Mouse (Mus musculus): Measurements from ENCODE around the gene Pigh. TPM values are rescaled to one million over a fixed set of nuclear protein-coding genes. Genes with fewer than 3 reads are reported as not detected.
A peak's percentile ranks its signal among the peaks of the same experiment; 100 is the strongest.

Gene Pigh
- total RNA-seq (2014; fragmentation: Nextera tagmentation) (60.1 and 64.8 TPM in 2 replicates), total RNA-seq (2017) (47.0 and 47.3 TPM in 2 replicates), polyA plus RNA-seq (2012) (14.7 and 17.0 TPM in 2 replicates)

DNA sequence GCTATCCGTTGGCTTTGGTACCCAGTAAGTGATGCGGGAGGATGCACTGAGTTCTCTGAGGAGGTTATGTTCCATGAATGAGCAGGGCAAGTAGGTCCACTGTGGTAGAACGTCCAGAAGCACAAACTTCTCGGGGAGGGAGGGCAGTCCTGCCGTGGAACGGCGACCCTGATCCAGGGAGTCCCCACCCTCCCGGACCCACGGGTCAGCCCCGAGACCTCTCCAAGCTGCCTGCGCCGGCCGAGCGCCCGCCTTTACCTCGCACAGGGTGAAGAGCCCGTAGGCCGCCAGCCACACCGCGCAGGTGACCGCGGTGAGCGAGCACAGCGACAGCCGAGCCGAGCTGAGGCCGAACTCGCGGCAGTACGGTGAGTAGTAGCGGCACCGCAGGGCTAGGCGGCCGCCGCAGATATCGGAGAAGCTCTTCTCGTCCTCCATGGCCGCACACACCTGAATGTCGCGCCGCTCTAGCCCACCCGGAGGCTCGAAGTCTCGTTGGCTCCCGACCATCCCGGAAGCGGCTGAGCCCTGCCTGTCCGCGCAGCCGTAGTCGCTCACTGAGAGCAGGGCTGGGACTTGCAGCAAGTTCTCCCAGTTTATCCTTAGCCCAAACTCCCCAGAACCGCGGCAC lies at the start of gene Pigh:
Gene Pigh (minus strand): TSS at position 470 of the 631 bp plus-strand sequence.
- H3K27me3 ChIP-seq (ENCODE audit: insufficient read depth, low read length) = 0 out of 2 replicates have a peak, but pooled peaks cover 4% of the 10 kb centered on the region
- ATAC-seq (ENCODE audit: extremely low read depth, insufficient number of reproducible peaks, low FRiP score, poor library complexity, severe bottlenecking) (peak; percentile 95), DNase-seq (ENCODE audit: low spot score) (peak; percentile 95)
- H3K9me3 ChIP-seq (replicated peaks) = no peaks in the 10 kb centered on the region; the same call in 1 of the 2 replicates
- peaks cover 29% of the 10 kb centered on the region for H3K4me1 ChIP-seq (ENCODE audit: insufficient read depth, low read depth, low read length)
- H3K4me3 ChIP-seq (ENCODE audit: low read depth, low read length) = peak within 1 kb of the TSS; percentile 85
- TF ChIP-seq GATA1 (IDR thresholded peaks at IDR 0.05; ENCODE audit: borderline replicate concordance, low read length) (no peak), POLR2AphosphoS5 (IDR thresholded peaks at IDR 0.05; ENCODE audit: insufficient replicate concordance, low read depth, low read length) (no peak), TAL1 (conservative IDR thresholded peaks at IDR 0.05; ENCODE audit: low read depth, low read length) (no peak), GATA2 (IDR thresholded peaks at IDR 0.05; ENCODE audit: borderline replicate concordance, low read depth, low read length) (no peak), CTCF (IDR thresholded peaks at IDR 0.05; ENCODE audit: low read depth, low read length) (no peak)
- peaks cover 39% of the 10 kb centered on the region for H3K36me3 ChIP-seq (replicated peaks)

DNA sequence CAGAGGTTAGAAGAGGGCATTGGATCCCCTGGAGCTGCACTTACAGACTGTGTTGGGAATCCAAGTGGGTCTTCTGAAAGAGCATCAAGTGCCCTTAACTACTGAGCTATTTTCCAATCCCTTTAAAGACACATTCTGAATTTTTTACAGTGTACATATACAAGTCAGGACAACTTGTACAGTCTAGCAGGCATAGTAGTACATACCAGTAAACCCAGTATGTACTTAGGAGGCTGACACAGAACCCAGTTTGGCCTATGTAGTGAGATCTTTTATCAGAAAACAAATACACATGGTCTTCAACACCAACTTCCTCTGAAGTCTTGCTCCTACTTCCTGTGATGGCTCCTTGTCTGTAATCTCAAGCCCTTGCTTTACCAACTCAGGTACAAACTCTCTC lies 49.5 kb upstream of the Pigh start:
- Histone ChIP-seq H3K27me3 (ENCODE audit: insufficient read depth, low read length) (peaks cover 31% of the 10 kb centered on the region), H3K4me1 (ENCODE audit: insufficient read depth, low read depth, low read length) (0 out of 2 replicates have a peak, but pooled peaks cover 2% of the 10 kb centered on the region), H3K36me3 (replicated peaks) (no peaks in the 10 kb centered on the region), H3K9me3 (replicated peaks) (no peaks in the 10 kb centered on the region), H3K4me3 (ENCODE audit: low read depth, low read length) (no peak overlapping the region)
- no peak for ATAC-seq (ENCODE audit: extremely low read depth, insufficient number of reproducible peaks, low FRiP score, poor library complexity, severe bottlenecking)
- DNase-seq (ENCODE audit: low spot score) = no peak
- TF ChIP-seq POLR2AphosphoS5 (IDR thresholded peaks at IDR 0.05; ENCODE audit: insufficient replicate concordance, low read depth, low read length) = no peak
- TF ChIP-seq CTCF (IDR thresholded peaks at IDR 0.05; ENCODE audit: low read depth, low read length) = no peak
- no peak for TF ChIP-seq TAL1 (conservative IDR thresholded peaks at IDR 0.05; ENCODE audit: low read depth, low read length)
- TF ChIP-seq GATA2 (IDR thresholded peaks at IDR 0.05; ENCODE audit: borderline replicate concordance, low read depth, low read length) = no peak
- no peak for TF ChIP-seq GATA1 (IDR thresholded peaks at IDR 0.05; ENCODE audit: borderline replicate concordance, low read length)

DNA sequence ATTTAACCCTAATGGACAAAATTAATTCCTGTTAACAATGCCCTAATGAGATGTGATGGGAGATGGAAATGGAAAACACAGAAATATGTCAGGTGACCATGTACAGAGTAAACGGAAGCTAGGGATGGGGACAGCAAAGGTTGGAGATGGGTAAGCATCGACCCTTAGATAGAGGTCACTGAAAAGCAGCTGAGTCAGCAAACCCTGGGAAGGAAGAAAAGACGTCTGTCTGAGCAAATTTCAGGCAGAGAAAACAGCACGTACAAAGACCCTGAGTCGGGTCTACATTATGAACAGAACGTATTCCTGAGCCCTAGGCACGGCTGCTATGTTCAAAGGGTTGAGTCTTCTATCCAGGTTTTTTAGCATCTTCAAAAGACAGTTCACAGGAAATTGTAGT lies 47.5 kb upstream of the Pigh start:
- Histone ChIP-seq H3K4me3 (ENCODE audit: low read depth, low read length) (no peak overlapping the region), H3K27me3 (ENCODE audit: insufficient read depth, low read length) (peaks cover 39% of the 10 kb centered on the region), H3K9me3 (replicated peaks) (no peaks in the 10 kb centered on the region), H3K4me1 (ENCODE audit: insufficient read depth, low read depth, low read length) (0 out of 2 replicates have a peak, but pooled peaks cover 2% of the 10 kb centered on the region), H3K36me3 (replicated peaks) (no peaks in the 10 kb centered on the region)
- TF ChIP-seq GATA2 (IDR thresholded peaks at IDR 0.05; ENCODE audit: borderline replicate concordance, low read depth, low read length) = no peak
- TF ChIP-seq GATA1 (IDR thresholded peaks at IDR 0.05; ENCODE audit: borderline replicate concordance, low read length) = no peak
- no peak for TF ChIP-seq CTCF (IDR thresholded peaks at IDR 0.05; ENCODE audit: low read depth, low read length)
- no peak for TF ChIP-seq TAL1 (conservative IDR thresholded peaks at IDR 0.05; ENCODE audit: low read depth, low read length)
- TF ChIP-seq POLR2AphosphoS5 (IDR thresholded peaks at IDR 0.05; ENCODE audit: insufficient replicate concordance, low read depth, low read length) = no peak
- ATAC-seq (ENCODE audit: extremely low read depth, insufficient number of reproducible peaks, low FRiP score, poor library complexity, severe bottlenecking) = no peak
- no peak for DNase-seq (ENCODE audit: low spot score)

DNA sequence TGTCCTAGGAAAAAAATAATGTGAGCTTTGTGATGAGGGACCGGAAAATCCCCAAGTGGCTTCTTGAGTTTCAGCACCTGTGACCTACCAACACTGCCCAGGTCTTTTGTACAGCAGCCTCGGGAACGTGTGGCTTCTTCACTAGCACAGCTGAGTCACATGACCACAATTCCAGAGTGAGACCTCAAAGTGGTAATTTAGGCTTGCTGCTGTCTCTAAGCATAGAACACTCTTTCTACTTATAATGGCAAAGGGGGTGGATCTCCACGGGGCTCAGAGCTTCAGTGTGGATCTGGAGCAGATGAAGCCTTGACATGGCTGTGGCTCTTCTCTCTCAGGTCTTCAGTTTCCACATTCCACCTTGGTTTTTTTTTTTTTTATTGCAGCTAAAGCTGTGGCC lies 45.7 kb upstream of the Pigh start:
- ATAC-seq (ENCODE audit: extremely low read depth, insufficient number of reproducible peaks, low FRiP score, poor library complexity, severe bottlenecking) = no peak
- Histone ChIP-seq H3K36me3 (replicated peaks) (no peaks in the 10 kb centered on the region), H3K4me3 (ENCODE audit: low read depth, low read length) (no peak overlapping the region), H3K9me3 (replicated peaks) (no peaks in the 10 kb centered on the region), H3K27me3 (ENCODE audit: insufficient read depth, low read length) (peaks cover 54% of the 10 kb centered on the region), H3K4me1 (ENCODE audit: insufficient read depth, low read depth, low read length) (peaks cover 9% of the 10 kb centered on the region)
- DNase-seq (ENCODE audit: low spot score) = no peak
- TF ChIP-seq GATA1 (IDR thresholded peaks at IDR 0.05; ENCODE audit: borderline replicate concordance, low read length) (no peak), POLR2AphosphoS5 (IDR thresholded peaks at IDR 0.05; ENCODE audit: insufficient replicate concordance, low read depth, low read length) (no peak), GATA2 (IDR thresholded peaks at IDR 0.05; ENCODE audit: borderline replicate concordance, low read depth, low read length) (no peak), TAL1 (conservative IDR thresholded peaks at IDR 0.05; ENCODE audit: low read depth, low read length) (no peak), CTCF (IDR thresholded peaks at IDR 0.05; ENCODE audit: low read depth, low read length) (no peak)

DNA sequence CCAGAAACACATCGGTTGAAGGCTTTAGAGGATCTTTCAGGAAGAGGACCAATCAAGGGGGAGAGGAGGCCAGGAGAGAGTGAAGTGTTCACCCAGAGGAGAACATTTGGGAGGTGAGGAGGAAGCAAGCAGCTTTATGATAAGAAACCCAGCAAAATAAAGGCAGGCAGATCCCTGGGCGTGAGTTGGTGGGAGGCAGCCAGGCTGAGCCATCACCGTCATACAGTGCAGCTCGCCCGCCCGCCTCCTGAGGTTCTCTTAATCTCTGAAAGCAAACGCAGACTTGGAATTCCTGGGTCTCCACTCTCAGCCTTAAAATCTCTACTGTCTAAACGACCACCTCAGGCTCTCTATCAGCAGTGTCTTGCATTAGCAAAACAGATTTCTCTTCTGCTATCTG lies 45.2 kb upstream of the Pigh start:
- peaks cover 9% of the 10 kb centered on the region for H3K4me1 ChIP-seq (ENCODE audit: insufficient read depth, low read depth, low read length)
- H3K9me3 ChIP-seq (replicated peaks) = no peaks in the 10 kb centered on the region
- DNase-seq (ENCODE audit: low spot score) (no peak), ATAC-seq (ENCODE audit: extremely low read depth, insufficient number of reproducible peaks, low FRiP score, poor library complexity, severe bottlenecking) (no peak)
- H3K36me3 ChIP-seq (replicated peaks) = no peaks in the 10 kb centered on the region
- no peak for TF ChIP-seq POLR2AphosphoS5 (IDR thresholded peaks at IDR 0.05; ENCODE audit: insufficient replicate concordance, low read depth, low read length)
- no peak for TF ChIP-seq CTCF (IDR thresholded peaks at IDR 0.05; ENCODE audit: low read depth, low read length)
- no peak for TF ChIP-seq TAL1 (conservative IDR thresholded peaks at IDR 0.05; ENCODE audit: low read depth, low read length)
- TF ChIP-seq GATA1 (IDR thresholded peaks at IDR 0.05; ENCODE audit: borderline replicate concordance, low read length) = no peak
- TF ChIP-seq GATA2 (IDR thresholded peaks at IDR 0.05; ENCODE audit: borderline replicate concordance, low read depth, low read length) = no peak
- H3K4me3 ChIP-seq (ENCODE audit: low read depth, low read length) = no peak overlapping the region
- peaks cover 51% of the 10 kb centered on the region for H3K27me3 ChIP-seq (ENCODE audit: insufficient read depth, low read length)

DNA sequence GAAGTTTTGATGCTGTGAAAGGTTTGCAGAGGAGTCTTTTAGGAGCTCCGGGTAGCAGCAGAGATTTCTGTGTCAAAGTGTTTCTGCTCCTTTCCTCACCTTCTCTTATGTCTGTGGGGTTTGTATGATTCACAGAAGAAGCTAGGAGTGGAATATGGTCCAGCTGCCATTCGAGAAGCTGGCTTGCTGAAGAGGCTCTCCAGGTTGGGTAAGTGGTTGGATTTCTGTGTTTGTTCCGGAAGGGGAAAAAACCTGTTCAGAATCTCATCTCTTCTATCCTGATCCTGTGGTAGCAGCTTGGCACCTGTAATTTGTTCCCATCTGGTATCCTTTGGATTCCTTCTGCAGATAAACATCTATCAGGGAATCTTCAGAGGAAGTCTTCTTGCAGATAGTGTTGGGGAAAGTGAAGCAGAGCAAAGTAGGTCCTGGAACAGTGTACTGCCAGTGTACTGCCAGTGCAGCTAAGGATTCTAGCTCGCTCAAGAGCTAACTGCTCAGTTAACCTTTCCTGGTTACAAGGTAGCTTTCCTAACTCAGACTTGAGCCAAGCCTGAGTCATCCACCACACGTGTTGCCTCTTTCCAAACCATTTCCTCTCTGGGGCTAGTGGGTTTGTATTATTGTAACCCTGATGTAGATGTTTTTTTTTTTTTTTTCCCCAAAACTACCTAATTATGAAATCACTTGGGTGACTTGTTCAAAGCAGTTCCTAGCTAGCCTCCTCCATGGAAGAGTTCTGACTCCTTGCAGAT lies 42.4 kb upstream of the Pigh start:
- no peaks in the 10 kb centered on the region for H3K36me3 ChIP-seq (replicated peaks)
- peaks cover 44% of the 10 kb centered on the region for H3K27me3 ChIP-seq (ENCODE audit: insufficient read depth, low read length)
- no peak for DNase-seq (ENCODE audit: low spot score)
- TF ChIP-seq GATA1 (IDR thresholded peaks at IDR 0.05; ENCODE audit: borderline replicate concordance, low read length) = no peak
- TF ChIP-seq CTCF (IDR thresholded peaks at IDR 0.05; ENCODE audit: low read depth, low read length) = no peak
- no peak for TF ChIP-seq TAL1 (conservative IDR thresholded peaks at IDR 0.05; ENCODE audit: low read depth, low read length)
- TF ChIP-seq POLR2AphosphoS5 (IDR thresholded peaks at IDR 0.05; ENCODE audit: insufficient replicate concordance, low read depth, low read length) = no peak
- no peak for TF ChIP-seq GATA2 (IDR thresholded peaks at IDR 0.05; ENCODE audit: borderline replicate concordance, low read depth, low read length)
- H3K4me3 ChIP-seq (ENCODE audit: low read depth, low read length) = no peak overlapping the region
- no peak for ATAC-seq (ENCODE audit: extremely low read depth, insufficient number of reproducible peaks, low FRiP score, poor library complexity, severe bottlenecking)
- peaks cover 9% of the 10 kb centered on the region for H3K4me1 ChIP-seq (ENCODE audit: insufficient read depth, low read depth, low read length)
- H3K9me3 ChIP-seq (replicated peaks) = no peaks in the 10 kb centered on the region

All from G1E (cell line).